Mouse (Mus musculus) heart, adult 2 months (tissue): ENCODE data around the gene Med15. TPM values are rescaled to one million over a fixed set of nuclear protein-coding genes. Genes with fewer than 3 reads are reported as not detected.
"Not testable (repeated sequence)": the region's sequence is repeated elsewhere in the genome, so short reads cannot be mapped to it uniquely, and the experiment has no call there.

Experiments
- DNase-seq, 2 experiments: peaks; one replicate each; pipeline ENCODE4 v3.0.0; 2021
- H3K27ac ChIP-seq: fragments of 200-600 bp; 2 replicates; pipeline ENCODE4 v1.8.1; 2022
- H3K27me3 ChIP-seq: fragments of 200-500 bp; 2 replicates; pipeline ENCODE4 v1.6.1; 2012; ENCODE audit warnings: mild to moderate bottlenecking, low read length, inconsistent platforms, mixed read lengths; ENCODE audit not compliant: control insufficient read depth, insufficient read depth
- H3K36me3 ChIP-seq: fragments of 200-500 bp; 2 replicates; pipeline ENCODE4 v1.6.1; 2012; ENCODE audit warnings: low read length, inconsistent platforms; ENCODE audit not compliant: control insufficient read depth, insufficient read depth
- H3K4me1 ChIP-seq: fragments of 200-500 bp; 2 replicates; pipeline ENCODE4 v1.6.1; 2011; ENCODE audit warnings: low read length; ENCODE audit not compliant: control insufficient read depth, insufficient read depth
- H3K4me3 ChIP-seq: fragments of 200-600 bp; 2 replicates; pipeline ENCODE4 v1.8.1; 2022
- H3K79me2 ChIP-seq: fragments of 200-500 bp; replicated peaks from 2 replicates; pipeline ENCODE4 v1.6.1; 2012; ENCODE audit warnings: mild to moderate bottlenecking, inconsistent platforms, low read length, moderate library complexity, mixed read lengths; ENCODE audit not compliant: control insufficient read depth, insufficient read depth
- H3K9ac ChIP-seq: fragments of 200-500 bp; 2 replicates; pipeline ENCODE4 v1.6.1; 2012; ENCODE audit warnings: low read depth, mild to moderate bottlenecking, control low read depth, inconsistent platforms, low read length, mixed read lengths
- CTCF ChIP-seq: fragments of 200-600 bp; IDR thresholded peaks from 2 replicates; pipeline ENCODE4 v1.8.1; 2022; ENCODE audit warnings: antibody characterized with exemption, mild to moderate bottlenecking, moderate library complexity
- EP300 ChIP-seq: fragments of 200-500 bp; IDR thresholded peaks from 2 replicates; pipeline ENCODE4 v1.6.1; 2011; ENCODE audit warnings: low read depth, low read length, control low read depth; ENCODE audit not compliant: insufficient read depth
- POLR2A ChIP-seq: fragments of 200-500 bp; IDR thresholded peaks from 2 replicates; pipeline ENCODE4 v1.6.1; 2011; ENCODE audit warnings: mild to moderate bottlenecking, low read depth, low read length, control low read depth; ENCODE audit not compliant: insufficient read depth
- WGBS: fragments of 180-500 bp; shearing (Covaris S2); methylation state at CpG from one replicate; pipeline ENCODE4 v1.1.7; 2018; 5-methylcytosine and 5-hydroxymethylcytosine counted together
- intact Hi-C: fragments of 180-260 bp; cut with DNase I; formaldehyde crosslinking; loops from one replicate; pipeline ENCODE4 v1.15.1; 2025
- polyA plus RNA-seq: library from polyadenylated mRNA; depleted of rRNA; stranded (reverse); fragments of >200 nt; gene quantifications from 2 replicates; pipeline ENCODE4 v1.2.3, GENCODE M21; 2012
- total RNA-seq, 2 experiments: library from RNA; stranded (reverse); gene quantifications; 2 replicates each; pipeline ENCODE4 v1.2.3; 2021

Med15 gene
- total and polyA plus RNA-seq, 3 experiments: 21.5 to 44.3 (median 24.9) TPM

DNA sequence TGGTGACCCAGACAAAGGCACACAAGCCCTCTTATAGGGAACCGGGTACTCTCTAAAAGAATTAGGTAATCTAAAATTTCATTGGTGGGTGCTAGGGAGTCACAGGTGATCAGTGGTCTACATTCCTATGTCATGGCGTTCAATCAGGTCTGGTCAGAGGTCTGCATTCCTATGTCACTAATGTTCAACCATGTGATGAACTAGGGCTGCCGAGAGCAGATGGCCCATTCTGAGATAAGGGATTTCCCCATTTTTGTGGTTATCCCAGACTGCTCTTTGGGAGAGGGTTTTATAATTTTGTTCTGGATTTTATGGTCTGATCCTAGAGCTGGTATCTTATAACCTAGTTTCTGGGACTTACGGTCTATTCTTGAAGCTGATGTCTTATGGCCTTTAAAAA lies 7.4 kb upstream of the Med15 start:
- DNase-seq: no peak
- intact Hi-C loops: no loop called here
- 80% methylated on average over 4 of the region's 4 CpGs for WGBS
- Histone ChIP-seq H3K4me1 (no peaks in the 10 kb centered on the region), H3K27me3 (no peaks in the 10 kb centered on the region), H3K27ac (no peak overlapping the region), H3K4me3 (no peak overlapping the region), H3K9ac (no peak overlapping the region), H3K79me2 (no peaks in the 10 kb centered on the region), H3K36me3 (no peaks in the 10 kb centered on the region)
- TF ChIP-seq POLR2A: no peak
- TF ChIP-seq CTCF: no peak
- TF ChIP-seq EP300: no peak

DNA sequence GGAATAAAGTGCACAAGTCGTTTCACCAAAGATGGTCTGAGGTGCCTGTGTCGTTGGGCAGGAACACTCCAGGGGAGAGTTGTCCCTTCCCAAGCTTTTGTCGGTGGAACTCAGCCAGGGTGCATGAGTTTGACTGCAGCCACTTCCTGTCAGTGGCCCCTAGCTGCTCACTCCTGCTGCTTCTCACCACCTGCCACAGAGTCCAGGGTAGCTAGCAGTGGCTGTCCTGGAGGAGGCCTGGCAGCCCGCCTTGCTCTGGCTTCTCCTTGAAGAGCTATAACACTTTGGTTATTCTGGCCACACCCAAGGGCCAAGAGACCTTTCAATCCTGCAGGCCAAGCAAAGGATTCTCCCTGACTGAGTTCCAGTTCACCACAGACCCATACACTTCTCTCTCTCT lies 3.5 kb upstream of the Med15 start:
- Histone ChIP-seq H3K4me1 (no peaks in the 10 kb centered on the region), H3K4me3 (no peak overlapping the region), H3K36me3 (no peaks in the 10 kb centered on the region), H3K9ac (no peak overlapping the region), H3K27me3 (peaks cover 1% of the 10 kb centered on the region; the same call in 1 of the 2 replicates), H3K79me2 (no peaks in the 10 kb centered on the region), H3K27ac (no peak overlapping the region)
- intact Hi-C loops: no loop called here
- WGBS: 49% methylated on average over 4 of the region's 4 CpGs
- TF ChIP-seq EP300 (no peak), POLR2A (no peak), CTCF (no peak)
- no peak for DNase-seq

DNA sequence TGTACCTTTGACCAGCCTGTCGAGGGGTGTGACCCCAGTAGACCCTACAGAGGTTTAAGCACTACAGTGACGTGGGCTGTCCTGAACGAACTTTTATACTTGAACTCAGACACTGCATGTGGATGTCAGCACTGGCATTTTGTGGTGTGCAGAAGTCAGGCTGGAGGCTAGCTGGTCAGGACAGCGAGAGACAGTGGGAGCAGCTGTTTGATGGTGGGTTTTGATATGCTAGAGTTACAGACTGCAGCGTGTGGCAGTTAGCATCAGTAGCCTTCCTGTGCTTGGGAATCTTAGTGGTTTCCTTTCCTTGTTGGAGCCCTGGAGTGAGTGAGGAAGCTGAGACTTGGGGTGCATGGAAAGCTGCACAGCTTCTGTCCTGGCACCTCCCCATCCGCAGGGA lies 2.2 kb upstream of the Med15 start:
- H3K27me3 ChIP-seq, intact Hi-C loops: not testable (repeated sequence)

DNA sequence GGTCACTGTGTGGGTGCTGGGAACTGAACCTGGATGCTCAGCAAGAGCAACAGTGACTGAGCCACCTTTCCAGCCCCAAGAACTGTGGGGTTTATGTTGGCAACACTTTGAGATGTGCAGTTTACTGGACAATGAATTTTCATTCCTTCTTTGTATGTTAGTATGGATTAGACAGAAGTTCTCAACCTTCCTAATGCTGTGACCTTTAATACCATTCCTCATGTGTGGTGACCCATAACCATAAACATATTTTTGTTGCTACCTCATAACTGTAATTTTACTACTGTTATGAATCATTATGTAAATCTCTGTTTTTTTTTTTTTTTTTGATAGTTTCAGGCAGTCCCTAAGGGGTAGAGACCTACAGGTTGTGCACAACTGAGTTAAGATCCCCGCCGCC lies 955 bp upstream of the Med15 start:
- intact Hi-C loops: no loop called here
- Histone ChIP-seq H3K4me1 (no peaks in the 10 kb centered on the region), H3K9ac (no peak overlapping the region), H3K27ac (no peak overlapping the region), H3K4me3 (no peak overlapping the region), H3K36me3 (no peaks in the 10 kb centered on the region), H3K27me3 (peaks cover 1% of the 10 kb centered on the region; the same call in 1 of the 2 replicates), H3K79me2 (no peaks in the 10 kb centered on the region)
- no peak for DNase-seq
- no peak for TF ChIP-seq EP300
- TF ChIP-seq POLR2A: no peak
- no peak for TF ChIP-seq CTCF
- 67% methylated on average over 2 of the region's 2 CpGs for WGBS

More for the DNA sequence above, 2.2 kb upstream of the Med15 start:
- H3K79me2 ChIP-seq, H3K9ac ChIP-seq, DNase-seq, H3K36me3 ChIP-seq, H3K4me3 ChIP-seq, H3K4me1 ChIP-seq, H3K27ac ChIP-seq: not testable (repeated sequence)
- 81% methylated on average over 6 of the region's 6 CpGs for WGBS

DNA sequence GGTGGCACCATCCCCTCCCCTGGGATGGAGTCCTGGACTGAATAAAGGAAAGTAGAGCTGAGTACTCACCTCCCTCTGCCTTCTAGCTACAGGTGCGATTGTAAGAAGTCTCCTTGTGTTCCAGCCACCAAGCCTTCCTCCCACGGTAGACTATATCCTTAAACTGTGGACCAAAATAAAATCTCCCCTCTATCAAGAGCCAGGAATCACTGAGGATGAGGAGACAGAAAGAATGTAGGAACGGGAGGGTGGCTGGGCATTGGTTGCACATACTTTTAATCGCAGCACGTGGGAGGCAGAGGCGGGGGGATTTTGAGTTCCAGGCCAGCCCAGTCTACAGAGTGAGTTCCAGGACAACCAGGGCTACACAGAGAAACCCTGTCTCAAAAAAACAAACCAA lies 260 bp downstream of the Med15 start:
- DNase-seq: no peak
- WGBS: 58% methylated on average over 6 of the region's 6 CpGs
- no peak overlapping the region for H3K4me3 ChIP-seq
- H3K27me3 ChIP-seq: peaks cover 1% of the 10 kb centered on the region; the same call in 1 of the 2 replicates
- no peak overlapping the region for H3K27ac ChIP-seq
- H3K36me3 ChIP-seq: no peaks in the 10 kb centered on the region
- no peak for TF ChIP-seq EP300
- TF ChIP-seq POLR2A: no peak
- TF ChIP-seq CTCF: no peak
- no peaks in the 10 kb centered on the region for H3K79me2 ChIP-seq
- no peak overlapping the region for H3K9ac ChIP-seq
- intact Hi-C loops: no loop called here
- H3K4me1 ChIP-seq: no peaks in the 10 kb centered on the region

DNA sequence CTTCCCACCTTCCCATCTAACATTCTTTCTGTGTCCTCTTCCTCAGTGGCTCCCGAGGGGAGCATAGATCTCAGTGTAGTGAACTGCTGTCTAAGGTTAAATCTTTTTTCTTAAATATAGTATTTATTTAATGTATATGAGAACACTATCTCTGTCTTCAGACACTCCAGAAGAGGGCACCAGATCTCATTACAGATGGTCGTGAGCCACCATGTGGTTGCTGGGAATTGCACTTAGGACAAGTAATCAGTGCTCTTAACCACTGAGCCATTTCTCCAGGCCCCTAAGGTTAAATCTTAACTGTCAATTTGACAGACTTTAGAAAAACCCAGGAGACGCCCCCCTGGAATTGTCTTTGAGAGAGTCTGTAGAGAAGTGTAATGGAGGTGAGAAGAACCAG lies 670 bp downstream of the Med15 start:
- Histone ChIP-seq H3K27ac (no peak overlapping the region), H3K27me3 (peaks cover 1% of the 10 kb centered on the region; the same call in 1 of the 2 replicates), H3K9ac (no peak overlapping the region), H3K4me1 (peaks cover 1% of the 10 kb centered on the region), H3K36me3 (no peaks in the 10 kb centered on the region), H3K4me3 (no peak overlapping the region), H3K79me2 (no peaks in the 10 kb centered on the region)
- 44% methylated on average over 3 of the region's 3 CpGs for WGBS
- intact Hi-C loops: no loop called here
- no peak for DNase-seq
- TF ChIP-seq EP300: no peak
- no peak for TF ChIP-seq POLR2A
- TF ChIP-seq CTCF: no peak
